Mouse (Mus musculus) 3134 (cell line): ENCODE data around the gene Plscr5.
"Not testable (repeated sequence)": the region's sequence is repeated elsewhere in the genome, so short reads cannot be mapped to it uniquely, and the experiment has no call there.

ENCODE experiments used
- DNase-seq: peaks from one replicate; pipeline ENCODE4 v3.0.0-alpha.2; 2011; ENCODE audit warnings: low spot score; ENCODE audit not compliant: insufficient read length; ENCODE audit errors: extremely low read depth

Gene Plscr5

DNA sequence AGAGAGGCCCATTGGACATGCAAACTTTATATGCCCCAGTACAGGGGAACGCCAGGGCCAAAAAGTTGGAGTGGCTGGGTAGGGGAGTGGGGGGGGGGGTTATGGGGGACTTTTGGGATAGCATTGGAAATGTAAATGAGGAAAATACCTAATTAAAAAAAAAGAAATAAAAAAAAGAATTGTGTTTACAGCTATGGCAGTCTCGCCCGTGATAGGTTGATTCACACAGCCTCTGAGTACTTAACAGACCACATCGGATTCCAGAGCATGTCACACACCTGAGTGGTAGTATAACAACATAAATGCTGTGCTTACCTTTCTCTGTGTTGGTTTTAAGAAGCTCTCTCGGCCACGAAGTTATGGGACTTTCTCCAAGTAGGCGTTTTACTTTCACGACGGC is at the start of gene Plscr5:
Gene Plscr5, plus strand, starts transcription at position 301 of the 400 bp plus-strand sequence.
- not testable (repeated sequence) for DNase-seq

DNA sequence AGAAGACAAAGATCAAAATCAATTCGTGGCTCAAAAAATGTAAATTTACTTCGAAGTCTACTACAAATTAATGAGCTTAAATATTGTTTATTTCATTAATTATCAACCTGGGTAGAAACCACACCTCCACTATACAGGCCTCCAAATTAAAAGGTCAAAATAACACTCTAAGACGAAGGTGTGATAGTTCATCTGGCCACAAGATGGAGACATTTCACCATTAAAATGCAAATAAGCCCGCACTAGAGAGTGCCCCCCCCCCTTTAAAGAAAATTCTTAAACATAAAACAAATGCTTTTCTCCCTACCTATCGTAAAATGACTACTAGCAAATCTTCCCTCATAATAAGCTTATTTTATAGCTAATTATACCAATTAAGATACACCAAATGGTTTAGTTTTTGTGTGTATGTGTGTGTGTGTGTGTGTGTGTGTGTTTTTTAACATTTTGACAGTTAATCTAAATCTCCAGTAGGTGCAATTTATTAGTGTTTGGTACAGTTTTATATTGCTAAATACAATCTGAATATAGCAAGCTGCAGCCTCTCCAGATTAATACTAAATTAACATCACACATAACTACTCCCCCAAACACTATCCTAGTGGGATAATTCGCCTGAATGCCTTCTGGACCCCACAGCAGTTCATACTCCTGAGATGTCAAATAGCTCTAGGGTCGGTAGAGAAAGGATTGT is 45.0 kb upstream of the Plscr5 start:
- no peak for DNase-seq

DNA sequence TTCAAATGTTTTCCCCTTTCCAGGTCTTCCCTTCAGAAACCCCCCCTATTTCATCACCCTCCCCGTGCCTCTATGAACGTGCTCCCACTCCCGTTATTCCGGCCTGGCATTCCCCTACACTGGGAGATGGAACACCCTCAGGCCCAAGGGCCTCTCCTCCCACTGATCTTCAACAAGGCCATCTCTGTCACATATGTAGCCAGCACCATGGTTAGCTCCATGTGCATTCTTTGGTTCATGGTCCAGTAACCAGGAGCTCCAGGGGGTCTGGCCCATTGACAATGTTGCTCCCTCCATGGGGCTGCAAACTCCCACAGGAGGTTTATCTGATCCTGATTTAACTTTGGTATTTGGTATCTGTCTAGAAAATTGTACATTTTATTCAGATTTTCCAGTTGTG is 30.5 kb upstream of the Plscr5 start:
- DNase-seq = no peak

DNA sequence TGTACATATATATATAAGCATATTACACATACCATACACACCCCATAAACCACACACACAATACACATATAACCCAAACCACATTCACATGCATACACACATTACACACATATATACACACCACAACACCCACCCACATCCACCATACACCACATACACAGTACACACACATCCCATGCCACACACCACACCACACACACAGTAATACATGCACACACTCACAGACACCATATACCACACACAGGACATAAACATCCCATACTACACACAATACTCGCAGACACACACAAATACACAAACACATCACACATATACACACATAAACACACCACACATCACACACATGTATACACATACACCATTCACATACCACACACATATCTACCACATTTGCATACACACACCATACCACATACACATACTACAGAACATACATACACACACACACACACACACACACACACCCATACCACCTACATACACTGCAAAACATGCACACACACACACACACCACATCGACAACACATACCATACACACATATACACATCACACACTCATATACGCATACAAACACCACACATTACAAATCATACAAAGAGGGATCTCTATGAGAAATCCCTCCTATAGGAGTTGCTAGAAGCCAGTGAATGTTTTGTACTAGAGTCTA is 19.3 kb upstream of the Plscr5 start:
- DNase-seq = no peak

DNA sequence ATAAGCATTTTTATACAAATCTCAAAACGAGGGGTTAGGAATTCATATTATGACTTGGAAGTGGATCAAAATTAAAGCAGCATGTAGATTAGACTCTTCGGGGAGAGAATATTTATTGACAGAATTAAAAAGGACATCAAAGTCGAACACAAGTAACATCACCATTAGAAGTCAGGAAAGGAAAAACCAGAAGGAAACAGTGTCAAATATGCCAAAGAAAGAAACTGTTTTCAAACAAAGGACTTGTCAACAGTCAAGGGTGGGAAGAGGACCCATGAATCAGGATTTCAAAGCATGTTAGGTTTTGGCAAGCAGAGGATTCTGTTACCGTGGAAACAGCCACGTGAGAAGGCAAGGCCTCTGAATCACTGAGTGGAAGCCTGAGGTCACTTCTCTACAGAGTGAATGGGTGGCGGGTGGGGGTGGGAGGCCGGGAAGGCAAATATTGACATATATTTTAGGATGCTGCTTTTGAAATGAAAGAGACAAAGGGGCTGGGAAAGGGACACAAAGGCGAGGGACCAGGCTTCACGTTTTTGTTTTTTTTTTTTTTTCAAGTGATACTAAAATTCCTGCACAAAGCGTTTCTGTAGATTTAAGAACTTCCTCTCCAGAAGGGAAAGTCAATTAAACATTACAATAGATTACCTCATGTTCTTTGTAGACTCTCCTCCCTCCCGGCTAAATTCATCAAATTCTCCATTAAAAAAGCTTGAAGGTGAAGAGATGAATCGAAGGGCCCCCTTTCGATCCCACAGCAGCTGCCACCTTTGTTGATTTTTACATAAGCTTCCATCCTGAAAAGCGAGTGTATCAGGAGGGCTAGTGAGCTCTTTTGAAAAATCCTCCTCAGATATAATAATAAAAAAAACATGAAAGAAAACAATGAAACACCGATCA is 18.3 kb upstream of the Plscr5 start:
- peak; percentile 53 for DNase-seq

DNA sequence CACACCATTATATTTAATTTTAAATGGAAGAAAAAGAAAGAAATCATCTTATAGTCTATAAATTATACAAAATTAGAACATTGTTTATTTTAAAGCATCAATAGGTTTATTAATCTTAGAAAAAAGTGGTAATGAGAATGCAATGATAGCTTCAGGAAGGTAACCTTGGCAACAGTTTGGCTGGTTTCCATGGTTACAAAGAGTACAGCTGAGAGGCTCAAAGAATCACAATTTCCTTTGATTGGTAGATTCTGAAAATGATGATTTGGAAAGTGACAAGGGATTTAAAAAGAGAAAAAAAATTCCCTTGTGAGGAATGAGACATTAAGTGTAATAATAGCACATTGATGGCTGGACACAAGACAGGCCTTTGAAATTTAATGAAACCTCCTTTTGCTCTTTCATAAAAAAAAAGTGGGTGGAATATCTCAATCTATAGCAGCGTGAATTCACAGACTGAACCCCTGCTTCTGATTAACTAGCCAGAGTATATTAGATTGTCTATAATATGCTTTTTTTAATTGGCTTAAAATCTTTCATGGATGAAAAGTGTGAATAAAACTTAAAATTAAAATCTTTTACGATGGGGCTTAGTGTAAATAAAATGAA is 13.8 kb upstream of the Plscr5 start:
- no peak for DNase-seq

DNA sequence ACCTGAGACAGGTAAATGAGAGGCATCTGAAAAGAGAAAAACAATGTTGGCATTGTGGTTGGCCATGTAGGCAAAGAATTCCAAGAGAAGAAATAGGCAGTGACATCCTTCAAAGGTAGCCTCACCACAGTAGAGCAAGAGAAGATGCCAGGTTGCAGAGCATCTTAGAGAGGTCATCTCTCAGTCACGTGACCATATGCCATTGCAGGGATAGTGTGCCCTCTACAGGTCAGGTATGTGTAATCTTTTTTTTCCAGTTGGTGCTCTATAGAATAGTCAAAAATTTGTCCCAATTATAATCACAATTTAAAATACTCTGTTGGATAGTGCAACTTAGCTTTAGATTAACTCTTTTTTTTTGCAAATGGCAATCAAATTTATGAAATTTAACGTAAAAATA is 1.4 kb upstream of the Plscr5 start:
- no peak for DNase-seq

DNA sequence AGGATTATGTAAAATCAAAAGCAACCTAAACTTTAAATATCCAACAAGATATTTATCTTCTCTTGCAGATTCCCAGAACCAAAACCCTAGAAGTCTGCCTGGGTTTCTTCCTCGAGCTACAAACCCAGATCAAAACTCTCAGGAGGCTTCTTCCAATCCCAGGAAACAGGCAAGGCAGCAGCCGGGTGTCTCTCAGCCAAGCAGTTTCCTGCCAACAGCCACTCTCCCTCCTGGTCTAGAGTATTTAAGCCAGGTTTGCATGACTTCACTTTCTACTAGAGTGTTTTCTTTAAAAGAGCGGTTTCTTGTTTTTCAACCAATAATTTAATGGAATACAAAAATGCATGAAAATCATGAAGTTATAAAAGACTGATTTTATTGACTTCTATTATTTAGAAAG is 5.7 kb downstream of the Plscr5 start:
- DNase-seq = no peak

DNA sequence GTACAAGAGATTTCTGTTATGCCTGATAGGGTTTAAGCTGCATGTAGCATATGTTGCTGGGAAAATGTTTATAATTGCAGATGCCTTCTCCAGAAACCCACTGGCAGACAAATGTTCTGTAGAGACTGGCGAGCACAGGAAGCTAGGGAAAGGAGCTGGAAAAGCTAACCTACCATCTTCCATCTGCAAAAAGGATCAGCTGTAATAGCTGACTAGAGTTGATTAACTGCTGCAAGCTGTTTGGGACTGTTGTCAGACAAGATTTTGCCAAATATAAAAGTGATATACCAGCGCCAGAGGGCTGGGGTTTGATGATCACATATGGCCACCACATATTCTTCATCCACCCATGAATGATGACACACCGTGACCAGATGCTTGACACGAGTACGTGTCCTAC is 6.8 kb downstream of the Plscr5 start:
- DNase-seq = no peak

DNA sequence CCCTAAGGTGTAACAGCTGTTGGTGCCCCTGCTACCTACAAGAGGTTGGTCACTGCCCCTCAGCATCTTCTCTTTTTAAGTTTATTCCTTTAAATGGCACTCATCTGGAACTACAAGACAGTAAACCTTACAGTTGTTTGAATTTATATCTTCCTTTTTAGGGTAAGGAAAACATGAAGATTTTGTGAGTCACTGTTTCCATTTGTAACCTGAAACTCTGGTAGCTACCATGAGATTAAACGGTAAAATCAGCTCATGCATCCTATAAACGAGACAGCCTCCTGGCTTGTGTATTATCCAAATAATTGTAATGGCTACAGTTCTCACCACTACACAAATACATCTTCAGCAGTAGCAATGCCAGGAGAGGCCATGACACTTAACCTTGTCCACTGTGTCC is 11.7 kb downstream of the Plscr5 start:
- DNase-seq = no peak

DNA sequence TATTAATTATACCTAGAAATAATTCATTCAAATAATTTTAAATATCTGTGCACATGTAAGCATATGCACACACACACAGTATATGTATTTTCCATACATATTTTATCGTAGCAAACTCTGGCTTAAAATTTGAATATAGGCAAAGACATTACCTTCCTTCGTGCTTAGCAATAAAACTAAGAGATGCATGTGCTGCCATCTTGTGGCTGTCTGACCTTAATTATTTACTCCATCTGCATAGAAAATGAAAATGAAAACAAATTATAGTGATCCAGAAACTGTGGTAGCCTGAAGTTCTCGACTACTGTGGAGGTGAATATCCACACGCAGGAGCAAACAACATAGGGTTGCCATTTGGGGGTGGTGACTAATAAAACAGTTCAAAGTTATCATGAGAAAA is 14.6 kb downstream of the Plscr5 start:
- DNase-seq = peak; percentile 15

DNA sequence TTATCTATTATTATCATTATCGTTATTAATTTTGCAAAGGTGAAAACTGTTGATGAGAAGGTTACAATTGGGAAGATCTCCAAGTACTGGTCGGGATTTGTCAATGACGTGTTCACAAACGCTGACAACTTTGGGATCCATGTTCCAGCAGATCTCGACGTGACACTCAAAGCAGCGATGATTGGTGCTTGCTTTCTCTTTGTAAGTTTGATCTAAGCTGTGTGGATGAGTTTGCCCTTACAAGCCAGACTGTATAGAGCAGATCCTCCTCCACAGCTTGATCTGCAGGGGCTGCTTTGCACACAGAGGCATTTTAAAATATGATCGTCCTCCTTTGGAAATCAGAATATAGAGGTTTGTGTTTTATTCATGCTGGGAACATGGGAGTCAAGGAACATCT is 15.0 kb downstream of the Plscr5 start:
- DNase-seq = peak; percentile 37

DNA sequence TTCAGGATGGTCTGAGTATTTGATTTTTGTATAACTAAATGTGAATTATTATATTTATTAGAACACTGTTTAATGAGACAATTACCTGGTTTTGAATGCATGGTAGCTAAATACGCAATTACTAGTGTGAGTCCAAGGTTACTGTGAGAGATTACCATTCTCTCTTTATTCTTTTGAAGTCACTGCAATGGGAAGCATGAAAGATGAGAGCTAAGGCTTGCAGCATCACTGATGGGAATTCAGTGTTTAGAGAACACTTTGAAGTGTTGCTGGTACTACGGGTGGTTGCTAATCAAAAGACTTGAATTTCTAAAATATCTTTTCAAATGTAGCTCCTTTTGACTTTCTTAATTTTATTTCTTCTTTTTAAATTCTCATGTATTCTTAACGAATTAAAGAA is 17.1 kb downstream of the Plscr5 start:
- DNase-seq = no peak

DNA sequence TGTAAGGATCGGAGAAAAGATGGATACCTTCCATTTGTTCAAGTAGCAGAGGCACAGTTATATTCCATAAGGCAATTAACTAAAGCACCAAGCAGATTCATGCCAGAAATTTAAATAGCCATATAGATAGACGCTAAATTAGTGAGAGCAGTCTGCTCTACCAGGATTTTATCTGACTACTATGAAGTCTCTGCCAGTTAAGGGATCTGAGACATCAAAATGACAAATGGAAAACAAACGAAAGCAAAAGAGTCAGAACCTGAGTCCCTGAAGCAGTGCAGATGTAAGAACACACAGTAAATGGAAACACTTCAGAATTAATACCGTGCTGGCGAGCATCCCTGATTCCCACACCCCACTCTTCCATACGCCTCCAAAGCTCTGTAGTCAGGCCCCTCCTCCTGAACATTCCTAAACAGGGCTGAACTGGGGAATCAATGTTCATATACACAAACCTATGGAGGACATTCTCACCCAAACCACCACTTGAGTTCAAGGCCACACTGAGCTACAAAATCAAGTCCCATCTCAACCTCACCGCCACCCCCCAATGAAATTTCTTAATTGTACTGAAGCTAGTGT is 17.7 kb downstream of the Plscr5 start:
- no peak for DNase-seq

DNA sequence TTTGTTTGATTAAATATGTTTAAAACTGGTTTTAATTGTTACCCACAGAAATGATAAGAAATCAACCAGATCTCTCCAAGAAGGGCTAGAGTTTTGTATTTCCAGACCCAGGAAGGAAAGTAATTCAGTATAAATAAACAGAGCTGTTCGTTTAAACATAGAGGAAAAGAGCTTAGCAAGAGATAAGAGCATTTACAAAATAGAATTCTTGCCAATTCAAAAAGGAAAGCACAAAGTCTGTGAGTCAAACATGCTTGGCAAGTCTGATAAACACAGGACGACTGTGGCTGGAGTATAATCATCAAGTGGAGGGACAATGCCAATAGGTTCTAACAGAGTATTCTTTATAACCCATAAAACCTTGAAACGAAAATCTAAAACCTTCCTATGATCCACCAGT is 18.3 kb downstream of the Plscr5 start:
- no peak for DNase-seq

DNA sequence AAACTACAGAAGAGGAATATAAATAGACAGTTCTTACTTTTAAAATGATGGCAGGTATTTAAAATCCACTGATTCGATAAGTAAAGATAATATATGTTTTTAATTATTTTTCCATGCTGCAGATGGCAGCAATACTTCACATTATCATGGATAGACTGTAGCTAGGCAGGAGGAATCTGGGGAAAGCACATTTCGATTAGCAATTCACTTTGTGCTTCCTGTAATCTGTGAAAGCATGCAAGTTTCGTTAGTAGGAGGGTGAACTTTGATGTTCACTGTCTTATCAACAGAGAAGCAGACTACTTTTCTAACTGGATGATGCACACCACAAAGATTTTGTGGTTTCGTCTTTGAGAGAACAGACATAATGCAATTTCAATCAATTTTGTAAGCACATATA is 24.7 kb downstream of the Plscr5 start:
- no peak for DNase-seq

DNA sequence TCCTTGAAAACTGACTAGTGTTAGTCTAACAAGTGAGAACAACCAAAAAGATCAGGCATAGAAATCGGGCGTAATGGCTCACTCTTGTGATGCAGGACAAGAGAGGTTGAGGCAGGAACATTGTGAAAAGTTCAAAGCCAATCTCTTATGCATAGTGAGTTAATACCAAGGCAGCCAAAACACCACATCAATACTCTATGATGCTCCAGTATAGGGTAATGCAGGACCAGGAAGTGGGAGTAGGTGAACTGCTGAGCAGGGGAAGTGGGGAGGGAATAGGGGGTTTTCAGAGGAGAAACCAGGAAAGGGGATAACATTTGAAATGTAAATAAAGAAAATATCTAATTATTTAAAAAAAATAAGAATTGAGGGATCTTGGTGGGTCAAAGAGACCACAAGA is 25.2 kb downstream of the Plscr5 start:
- no peak for DNase-seq

DNA sequence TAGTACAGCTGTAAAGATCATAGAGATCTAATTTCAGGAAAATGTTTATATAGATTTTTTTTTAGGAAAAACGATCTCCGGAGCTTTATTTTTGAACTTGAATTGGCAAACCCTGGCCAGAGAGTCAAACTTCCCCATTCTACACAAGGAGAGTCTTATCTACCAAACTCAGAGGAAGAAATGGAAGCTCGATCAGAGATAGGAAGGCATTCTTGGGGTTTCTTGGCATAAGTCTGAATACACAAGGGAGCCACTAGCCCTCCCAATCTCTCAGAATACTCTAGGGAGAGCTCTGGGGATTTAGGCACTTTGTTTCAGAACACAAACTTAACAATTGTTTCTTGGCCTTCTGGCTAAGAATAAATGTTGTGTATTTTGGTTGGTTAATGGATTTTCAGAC is 27.4 kb downstream of the Plscr5 start:
- DNase-seq = no peak

DNA sequence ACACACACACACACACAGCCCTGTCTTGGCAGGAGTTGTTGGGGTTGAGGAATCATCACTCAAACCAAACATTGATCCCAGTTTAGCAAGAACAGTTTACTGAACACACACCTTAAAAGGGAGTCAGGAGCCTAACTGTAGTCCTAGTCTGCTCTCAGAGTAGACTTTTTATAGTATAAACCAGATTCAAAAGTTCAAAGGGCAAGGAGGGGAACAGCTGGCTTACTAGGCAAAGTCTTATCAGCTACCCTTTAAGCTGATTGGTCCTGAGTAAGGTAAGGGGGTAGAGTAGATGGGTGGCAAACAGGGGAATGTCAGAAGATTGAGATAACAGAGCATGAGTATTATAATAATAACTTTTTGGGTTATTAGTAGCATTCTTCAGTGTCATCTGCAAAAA is 28.7 kb downstream of the Plscr5 start:
- no peak for DNase-seq

DNA sequence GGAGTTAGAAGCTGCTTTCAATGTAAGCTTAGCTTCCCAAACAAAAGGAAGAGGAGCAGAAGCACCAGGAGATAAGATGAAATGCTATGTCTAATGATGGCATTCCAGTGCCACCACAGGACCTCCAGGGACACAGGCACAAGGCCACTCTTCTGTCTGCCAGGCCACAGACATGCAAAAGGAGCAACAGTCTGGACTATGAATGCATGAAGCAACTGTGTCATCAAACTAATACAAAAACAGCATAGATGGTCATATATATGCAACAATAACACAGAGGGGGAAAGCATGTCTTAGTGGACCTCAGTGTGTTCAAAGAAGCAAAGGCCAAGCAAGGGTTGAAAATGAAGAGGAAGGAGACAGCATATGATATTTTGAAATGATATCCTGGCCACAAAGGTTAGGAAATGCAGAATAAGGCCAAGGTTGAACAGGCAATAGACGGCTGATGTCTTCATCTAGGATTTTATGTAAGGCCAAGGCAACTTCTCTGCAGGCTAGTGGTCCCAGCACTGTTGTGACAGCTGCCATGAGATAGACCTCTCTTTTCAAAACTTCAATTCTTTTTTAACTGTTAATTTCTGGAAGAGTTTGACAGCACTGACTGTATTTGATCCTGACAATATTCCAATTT is 32.0 kb downstream of the Plscr5 start:
- DNase-seq = no peak
